Mouse (Mus musculus): ENCODE measurements at regions not wholly inside any gene's neighbourhood (a gene's known extent, or its start where the extent isn't known, plus 50 kb on each side); places are given as distances from the start of the nearest gene placed in this dataset.

DNA sequence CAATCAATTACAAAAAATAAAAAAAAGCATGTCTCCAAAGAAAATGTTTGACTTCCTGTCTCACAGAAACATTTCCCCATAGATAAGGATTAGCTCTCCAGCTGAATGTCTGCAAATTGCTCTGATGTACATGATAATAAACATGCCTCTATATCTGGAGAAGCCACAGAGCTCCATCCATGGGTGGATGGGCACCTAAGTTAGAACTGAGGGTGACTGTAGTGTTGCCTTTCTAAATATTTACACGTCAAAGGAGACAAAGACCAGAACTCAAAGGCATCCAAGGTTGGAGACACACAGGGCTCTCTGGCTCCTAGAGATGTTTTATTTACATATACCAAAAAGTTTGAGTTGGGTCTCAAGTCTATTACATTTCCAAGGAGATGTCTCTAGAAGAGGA lies 427.1 kb upstream of the Map3k7 start:
- no peak for DNase-seq

DNA sequence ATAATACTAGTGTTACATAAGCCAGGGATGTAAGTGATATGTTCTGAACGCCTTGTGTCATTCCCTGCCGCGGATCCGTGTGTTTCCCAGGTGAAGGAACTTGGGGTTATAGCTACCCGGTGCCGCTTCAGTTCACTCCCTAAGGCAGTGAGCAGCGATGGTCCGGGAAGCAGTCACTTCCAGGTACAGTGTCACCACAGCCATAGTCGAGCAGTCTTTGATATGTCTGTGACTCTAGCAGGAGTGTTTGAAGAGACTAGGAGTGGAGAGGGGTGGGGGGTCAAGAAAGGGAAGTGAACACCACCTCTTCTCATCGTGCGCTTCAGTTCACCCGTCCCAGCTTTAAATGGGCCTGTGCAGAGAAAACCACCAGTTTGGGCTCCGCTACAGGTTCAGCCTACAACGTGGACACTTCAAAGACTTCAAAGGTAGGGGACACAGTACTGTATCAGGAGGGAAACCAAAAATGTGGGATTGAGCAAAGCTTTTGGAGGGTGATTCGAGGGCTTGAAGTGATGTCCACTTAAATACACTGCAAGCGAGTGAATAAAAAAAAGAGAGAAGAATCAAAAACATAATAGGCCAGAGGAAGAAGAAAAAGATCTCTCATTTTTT lies 410.0 kb upstream of the Map3k7 start:
- DNase-seq, result no peak

DNA sequence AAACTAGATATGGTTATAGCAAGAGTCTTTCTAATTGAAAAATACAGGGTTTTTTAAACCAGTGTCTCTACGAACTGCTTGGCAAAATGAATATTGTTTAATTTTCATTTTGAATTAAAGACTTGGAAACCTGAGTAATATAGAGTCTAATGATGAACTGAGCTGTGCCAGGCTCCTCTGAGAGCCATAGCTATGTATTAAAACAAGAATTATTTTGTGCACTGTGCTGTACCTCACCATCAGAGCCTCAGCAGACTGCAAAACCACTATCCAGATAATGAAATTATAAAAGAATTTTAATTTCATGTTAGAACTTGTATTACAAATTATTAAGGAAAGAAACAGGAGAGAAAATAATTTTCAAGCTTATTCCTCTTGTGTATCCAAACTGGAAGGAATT lies 408.8 kb upstream of the Map3k7 start:
- no peak for DNase-seq

DNA sequence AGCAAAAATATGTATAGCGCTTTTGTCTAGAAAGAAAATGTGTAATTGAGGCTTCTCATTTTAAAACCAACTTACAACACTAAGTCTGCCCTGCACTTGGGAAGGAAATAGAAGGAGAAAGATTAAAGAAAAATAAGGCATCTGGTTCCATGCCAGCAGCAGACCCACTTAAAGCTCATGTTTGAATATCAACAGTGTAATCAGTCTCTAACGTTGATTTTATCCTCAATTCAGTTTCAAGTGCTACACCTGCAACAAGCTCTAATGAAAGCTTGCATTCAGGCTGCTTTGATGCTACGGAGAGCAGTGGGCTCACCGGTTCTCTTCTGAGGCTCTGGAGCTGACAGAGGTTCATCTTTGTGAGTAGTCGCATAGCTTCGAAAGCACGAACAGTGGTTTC lies 406.6 kb upstream of the Map3k7 start:
- DNase-seq, result no peak

DNA sequence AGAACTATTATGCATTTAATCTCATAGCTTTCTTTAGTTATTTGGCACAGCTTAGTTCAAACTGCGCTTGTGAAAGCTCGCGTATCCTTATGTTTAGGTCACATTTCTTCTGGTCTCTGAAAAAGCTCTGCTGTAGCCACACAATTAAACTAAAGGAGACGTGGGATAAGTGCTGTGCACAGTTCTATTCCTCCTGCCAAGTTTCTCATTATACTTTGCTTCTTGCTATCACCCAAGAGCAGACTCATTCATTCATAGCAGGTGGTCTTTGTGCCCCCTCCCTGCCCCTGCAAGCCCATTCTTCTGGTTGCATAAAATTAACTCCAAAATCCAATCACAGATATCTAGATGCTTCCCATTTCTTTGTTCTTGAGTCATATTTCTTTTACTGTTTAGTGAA lies 403.6 kb upstream of the Map3k7 start:
- no peak for DNase-seq

DNA sequence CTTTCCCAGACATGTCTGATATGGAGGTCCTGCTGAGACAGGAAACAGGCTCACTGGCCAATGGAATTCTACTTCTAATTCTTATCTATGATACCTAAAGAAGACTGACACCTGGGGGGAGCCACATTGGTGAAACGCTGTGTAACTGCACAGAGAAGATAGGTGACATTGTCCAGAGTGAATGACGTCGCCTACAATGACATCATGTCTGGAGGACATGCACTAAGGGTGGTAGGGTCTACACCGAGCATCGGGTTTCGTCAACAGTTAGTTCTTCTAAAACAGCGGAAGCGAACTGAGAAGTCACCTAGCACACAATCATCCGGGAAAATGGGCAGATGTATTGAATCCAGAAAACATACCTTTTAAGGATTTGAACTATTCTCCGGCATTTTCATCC lies 402.7 kb upstream of the Map3k7 start:
- no peak for DNase-seq

DNA sequence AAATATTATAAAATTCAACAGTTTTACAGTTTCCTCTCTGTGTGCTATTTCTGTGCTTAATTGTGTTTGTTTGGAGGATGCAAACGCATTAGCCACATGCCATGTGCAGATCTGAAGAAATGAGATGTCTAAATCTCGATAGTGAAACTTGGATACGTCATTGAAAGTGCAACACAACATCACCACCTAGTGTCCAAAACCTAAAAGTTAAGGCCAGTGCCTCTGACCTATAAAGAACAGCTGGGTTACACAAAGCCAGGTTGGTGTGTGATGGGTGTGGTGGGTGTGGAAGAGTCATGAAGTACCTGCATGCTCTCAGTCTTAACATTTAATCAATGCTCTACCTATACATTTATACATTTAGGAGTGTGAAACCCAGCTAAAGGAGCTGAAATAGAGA lies 402.1 kb upstream of the Map3k7 start:
- peak; percentile 58 for DNase-seq

DNA sequence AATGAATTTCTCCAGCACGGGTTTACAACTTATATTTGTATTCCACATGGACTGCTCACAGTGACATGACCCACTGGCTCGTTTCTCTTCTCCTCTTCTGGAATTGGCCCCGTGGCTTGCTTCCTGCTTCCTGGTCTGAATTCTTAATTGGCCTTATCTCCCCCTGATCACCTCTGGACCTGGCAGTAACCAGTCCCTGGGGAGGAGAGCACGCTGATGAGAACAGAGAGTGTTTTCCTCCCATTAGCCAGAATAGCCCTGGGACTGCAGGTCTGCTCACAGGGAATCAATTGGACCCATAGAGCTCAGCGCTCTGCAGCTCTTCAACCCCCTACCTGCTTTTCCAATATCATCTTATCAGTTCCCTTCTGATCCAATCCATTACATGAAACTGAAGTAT lies 397.7 kb upstream of the Map3k7 start:
- DNase-seq, result no peak

DNA sequence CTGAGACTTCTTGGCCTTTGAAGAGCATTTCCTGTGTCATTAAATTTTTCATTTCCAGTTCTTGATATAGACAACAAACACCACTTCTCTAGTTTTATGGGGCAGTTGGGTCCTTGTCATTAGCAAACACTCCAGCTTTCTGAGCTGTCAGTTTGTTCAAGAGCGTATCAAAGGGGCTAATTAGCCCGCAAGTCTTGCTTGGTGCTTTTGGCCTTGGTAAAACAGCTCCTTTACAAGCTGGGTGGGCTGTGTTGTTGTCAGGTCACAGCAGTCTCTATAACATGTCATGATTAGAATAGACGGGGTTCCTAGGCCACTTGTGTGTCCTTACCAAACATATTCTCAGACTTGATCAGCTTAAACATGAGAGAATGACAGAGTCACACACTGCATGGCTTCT lies 397.1 kb upstream of the Map3k7 start:
- DNase-seq, result peak; percentile 10

DNA sequence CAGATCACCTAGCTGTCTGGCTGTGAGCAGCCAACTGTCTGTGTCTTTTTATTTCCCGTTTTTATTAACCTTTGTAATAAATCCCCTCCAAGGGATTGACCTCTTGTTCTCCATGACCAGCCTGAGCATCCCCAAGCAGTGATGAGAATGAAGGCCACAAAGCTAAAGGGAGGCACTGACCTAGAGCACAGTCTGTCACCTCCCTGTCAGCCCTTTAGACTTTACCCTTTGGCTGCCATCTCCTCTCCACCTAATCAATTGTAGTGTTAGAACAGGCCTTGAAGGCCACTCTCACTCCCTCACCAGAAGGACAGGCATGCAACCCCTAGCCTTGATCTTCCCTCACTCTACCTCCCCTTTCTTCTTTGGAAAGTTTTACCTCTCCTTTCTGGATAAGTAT lies 394.2 kb upstream of the Map3k7 start:
- DNase-seq, result no peak

DNA sequence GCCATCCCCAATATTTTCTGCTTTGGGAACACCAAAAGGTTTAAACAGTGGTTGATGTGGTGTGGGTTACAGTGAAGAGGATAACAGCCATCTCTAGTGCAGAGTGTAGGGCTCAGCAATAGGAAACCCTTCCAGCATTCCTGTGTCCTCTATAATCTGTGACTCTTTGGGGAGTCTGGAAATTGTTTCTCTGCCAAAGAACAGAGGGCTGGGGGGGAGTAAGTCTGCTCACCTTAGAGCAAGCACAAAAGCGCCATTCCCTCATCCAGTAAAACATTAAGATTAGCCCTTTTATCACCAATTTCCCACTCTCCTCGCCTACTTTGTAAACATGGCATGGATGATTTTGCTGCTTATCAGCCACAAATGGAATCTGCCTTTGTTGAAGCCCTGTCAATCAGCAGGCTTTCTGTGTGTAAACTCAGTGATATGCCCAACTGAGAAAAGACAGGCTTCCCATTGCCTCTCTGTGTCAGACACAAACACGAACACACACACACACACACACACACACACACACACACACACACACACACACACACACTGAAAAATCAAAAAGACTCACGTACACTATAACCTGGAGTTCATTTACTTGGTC lies 386.8 kb upstream of the Map3k7 start:
- no peak for DNase-seq

DNA sequence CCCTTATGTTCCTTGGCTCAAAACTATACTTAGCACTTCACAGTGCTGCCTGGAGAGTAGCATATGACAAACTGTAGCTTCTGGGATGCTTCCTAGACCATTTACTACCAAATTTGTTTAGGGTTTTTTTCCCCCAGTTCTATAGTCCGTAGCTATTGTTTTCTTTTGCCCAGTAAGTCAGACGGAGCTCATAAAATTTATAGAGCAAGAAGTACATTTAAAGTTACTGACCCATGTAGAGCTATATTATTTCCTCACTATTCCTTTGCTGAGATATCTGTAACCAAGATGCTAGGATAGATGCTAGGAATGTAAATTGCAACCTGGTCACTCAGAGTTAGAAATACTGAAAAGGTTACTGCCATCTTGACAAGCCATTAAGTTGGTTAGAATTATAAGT lies 380.4 kb upstream of the Map3k7 start:
- DNase-seq, result no peak

DNA sequence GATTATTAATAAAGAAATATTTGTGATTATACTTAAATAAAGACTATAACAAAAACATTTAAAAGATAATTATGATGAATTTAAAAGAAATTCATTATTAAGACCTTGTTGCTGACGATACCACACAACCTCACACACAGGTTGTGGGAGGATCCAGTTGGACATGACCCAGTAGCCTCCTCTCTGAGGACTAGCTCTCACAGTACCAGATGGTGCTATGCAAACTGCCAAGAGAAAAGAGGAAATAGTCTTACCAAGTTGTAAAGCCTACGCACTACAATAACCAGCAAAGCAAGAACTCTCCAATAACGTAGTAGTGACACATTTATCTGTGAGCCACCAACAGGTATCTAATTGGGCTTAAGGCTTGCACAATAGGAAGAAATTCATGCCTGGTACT lies 379.7 kb upstream of the Map3k7 start:
- no peak for DNase-seq

DNA sequence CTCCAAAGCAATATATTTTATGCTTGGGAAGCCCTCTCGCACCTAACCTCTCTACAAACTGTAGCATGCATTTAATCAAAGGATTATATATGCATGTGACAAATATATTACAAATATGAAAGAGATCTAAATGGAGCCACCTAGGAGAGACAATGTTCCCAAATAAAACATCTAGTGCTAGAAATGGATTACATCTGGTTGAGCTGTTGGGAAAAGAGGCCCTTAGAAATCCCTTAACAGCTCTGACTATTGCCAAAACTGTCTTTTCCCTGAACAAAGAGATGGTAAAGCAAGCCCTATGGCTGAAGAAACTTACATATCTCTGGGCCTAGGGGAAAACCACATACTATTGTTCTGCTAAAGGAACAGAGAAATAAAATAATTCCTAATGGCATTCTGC lies 369.8 kb upstream of the Map3k7 start:
- DNase-seq, result no peak

DNA sequence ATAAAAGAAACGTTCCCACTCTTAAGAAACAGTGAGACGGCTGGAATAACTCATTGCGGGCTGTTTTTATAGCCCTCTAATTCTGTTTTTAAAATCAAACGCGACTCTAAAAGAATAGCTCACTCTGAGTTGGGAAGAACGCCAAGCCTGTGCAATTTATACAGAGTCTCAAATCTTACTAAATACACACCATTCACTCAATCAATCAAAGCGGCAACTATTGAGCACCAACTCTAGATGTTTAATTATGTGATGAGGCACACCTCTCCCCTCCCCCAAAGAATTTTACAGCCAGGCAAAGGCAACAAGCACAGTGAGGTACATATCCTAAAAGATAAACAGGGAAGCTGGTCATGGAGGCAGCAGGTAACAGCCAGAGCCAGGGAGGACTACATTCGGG lies 362.4 kb upstream of the Map3k7 start:
- no peak for DNase-seq

DNA sequence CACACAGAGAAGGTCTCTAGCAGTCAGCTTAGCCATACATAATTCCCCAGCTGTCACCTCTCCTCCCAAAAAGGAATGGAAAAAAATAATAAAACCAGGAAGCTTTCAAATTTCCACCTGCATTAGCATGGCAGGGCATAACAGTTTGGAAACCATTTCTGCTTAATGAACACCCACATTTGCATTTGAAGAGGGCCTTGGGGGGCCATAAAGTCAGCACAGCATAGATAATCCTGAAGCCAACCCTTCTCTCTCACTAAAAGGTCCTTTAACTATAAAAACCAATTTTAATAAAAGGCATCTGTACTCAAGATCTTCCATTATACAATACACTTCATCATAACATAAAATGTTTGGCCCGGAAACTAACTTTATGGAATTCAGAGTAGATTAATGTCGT lies 360.1 kb upstream of the Map3k7 start:
- DNase-seq, result no peak

DNA sequence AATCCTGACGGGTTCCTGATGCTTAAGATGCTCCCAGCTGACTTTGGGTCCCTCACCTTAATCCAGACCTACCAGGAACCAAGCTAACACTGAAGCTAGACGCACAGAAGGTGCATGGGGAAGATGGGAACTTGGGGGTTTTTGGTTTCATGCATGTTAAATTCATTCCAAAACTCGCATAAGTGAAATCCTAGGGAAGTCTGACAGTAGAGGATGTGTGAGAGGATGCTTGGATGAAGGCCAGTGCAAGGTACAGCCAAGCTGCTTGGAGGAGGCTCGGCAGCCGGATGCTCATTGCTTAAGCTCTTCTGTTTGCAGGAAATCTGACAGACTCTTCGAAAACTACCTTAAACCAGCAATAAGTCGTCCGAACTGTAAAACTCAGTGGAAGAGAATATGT lies 355.1 kb upstream of the Map3k7 start:
- DNase-seq, result no peak

DNA sequence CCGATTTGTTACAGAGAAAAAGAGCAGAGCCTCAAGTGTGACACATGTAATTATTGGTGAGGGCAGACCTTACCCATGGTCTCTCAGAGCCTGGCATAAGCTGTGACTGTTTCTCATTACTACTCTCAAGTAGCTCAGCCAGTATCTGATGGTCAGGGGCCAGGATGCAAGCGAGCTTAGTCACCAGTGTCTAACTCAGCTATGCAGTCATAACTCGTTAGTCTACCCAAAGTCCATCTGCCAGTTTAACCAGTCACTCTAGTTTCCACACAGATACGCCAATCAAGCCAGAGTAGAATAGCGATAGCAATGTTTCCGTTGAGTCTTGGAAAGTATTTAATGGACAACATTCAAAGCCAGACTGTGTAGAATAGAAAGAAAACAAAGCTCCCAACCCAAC lies 354.3 kb upstream of the Map3k7 start:
- no peak for DNase-seq

DNA sequence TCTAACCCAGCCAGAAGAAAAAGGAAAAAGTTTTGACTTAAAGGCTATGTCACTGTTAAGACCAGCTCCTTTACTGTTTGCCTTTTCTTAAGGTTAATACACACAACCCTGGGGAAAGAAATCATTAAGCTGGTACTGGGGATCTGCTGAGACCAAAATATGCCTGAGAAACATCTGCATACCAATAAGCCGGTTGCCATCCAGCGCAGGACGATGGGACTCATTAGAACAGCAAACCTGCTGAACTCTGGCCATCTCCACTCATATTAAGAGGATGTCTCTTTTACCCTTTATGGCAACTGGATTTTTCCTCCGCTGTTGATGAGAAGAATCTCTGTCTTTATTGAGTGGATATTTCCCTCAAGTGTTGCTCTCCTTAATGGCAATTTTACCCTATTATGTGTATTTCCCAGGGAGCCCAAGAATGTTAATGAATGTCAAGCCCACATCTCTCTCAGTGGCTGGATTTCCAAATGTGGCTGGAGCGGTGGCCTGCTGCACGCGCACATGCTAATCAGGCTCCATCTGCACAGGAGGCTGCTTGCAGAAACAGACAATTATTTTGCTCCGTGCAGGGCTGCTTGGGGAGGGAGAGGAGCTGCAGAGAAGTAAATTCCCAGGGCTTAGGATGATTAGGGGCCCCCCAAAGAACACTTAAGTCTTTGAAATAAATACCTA lies 351.6 kb upstream of the Map3k7 start:
- peak; percentile 67 for DNase-seq

DNA sequence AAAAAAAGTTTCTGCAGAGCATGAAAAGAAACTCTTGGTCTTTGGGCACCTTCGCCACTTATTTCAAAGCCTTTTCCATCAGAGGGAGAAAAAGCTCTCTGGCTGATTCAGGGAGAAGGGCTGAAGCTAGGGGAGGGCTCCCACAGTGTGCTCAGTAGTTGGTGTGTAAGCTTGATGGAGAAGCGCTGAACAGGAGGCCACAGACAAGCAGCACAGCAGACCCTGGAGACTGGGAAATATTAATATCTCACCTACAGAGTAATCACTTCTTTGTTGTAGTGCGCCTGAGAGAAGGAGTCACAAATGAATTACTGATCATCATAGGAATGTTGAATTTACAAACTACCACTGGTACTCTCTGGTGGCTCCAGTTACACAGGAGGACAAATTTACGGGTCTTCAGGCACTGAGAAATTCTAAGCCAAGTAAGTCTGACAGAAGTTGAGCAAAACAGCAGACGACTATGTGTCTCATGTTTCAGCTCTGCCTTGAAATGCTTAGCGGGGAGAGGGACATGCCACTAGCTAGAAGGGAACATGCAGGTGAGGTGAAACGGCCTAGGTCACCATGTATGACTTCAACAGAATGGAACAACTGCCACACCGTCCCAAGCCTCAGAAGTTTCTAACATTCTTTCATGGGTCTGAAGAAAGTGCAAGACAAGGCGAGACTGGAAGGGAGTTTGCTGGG lies 350.9 kb upstream of the Map3k7 start:
- DNase-seq, result no peak

DNA sequence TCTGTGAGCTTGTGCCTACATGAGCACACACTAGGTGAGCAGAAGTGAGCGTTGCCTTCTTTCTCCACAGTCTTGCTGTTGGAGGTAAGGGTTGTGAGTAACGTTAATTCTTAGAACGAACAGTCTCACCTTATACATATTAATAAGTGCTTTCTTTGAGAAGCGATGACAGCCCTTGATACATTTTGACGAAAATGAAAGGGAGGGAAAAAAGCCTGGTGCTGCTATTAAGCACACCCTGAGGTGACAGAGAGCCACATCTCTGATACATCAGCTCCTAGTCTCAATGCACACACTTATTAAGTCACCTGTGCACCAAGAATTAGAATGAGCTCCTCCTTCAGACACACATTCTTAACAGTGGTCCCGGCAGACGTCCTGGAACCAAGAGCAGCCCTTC lies 346.3 kb upstream of the Map3k7 start:
- no peak for DNase-seq

DNA sequence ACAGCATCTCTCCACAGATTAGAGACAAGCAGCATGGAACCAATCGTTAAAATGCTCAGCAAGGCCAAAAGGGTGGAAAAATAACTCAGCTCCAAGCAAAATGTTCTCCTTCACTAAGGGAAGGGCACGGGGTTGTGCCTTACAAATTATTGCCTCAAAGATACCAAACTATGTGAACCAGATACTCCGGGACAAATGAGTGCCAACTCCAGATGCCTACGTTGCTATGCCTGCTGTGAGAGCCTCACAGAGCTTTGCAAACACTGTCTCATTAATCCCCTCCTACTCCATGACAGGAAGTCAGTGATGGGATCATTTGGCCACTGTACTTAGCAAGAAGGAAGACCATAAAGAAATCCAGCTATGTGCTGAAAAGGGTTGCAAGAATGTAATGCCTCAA lies 345.9 kb upstream of the Map3k7 start:
- DNase-seq, result peak; percentile 51

DNA sequence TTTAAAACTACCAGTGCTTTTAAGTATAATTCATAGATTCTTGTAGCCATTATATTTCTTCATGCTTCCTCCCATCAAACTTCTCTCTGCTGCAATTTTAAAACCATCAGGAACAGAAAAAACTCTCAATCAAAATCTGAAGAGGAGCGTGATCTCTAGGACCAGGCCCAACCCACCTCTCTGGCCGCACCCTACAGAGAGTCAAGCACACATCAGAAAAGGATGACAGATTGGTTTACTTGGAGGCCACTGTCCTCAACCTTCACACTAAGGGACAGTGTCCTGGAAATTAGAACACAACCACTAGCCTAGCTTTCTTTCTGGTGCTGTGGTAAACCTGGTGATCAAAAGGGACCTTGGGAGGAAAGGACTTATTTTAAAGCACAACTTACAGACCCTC lies 342.7 kb upstream of the Map3k7 start:
- no peak for DNase-seq

DNA sequence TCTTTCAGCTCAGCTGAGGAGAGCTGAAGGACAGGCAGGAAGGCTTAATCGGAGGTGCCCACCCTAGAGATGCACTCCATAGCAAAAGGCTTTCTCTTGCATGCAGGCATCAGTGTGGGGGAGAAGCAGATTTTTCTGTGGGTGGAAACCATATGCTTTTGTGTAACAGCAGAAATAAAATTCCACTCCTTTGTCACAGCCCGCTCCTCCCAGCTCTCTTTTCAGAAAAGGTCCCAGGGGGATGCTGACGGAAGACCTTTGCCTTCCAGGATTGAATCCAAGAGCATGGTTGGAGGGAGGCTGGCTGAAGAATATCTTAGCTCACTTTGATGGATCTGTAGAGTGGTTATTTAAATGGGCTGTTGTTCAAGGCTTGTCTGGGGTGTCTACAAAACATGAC lies 336.8 kb upstream of the Map3k7 start:
- no peak for DNase-seq

All from retina, postnatal 1 day (tissue).